Mouse (Mus musculus) embryonic facial prominence, embryonic 15.5 days (tissue): ENCODE results near the gene Mgea5. TPM values are rescaled to one million over a fixed set of nuclear protein-coding genes. Genes with fewer than 3 reads are reported as not detected.

Experiments used
- ATAC-seq: fragments of 200-750 bp; cut with Nextera tagmentation; 2 replicates; pipeline ENCODE4 v1.8.0; 2017; ENCODE audit warnings: low read depth, moderate TSS enrichment; ENCODE audit not compliant: insufficient number of reproducible peaks, low FRiP score, low TSS enrichment
- H3K27ac ChIP-seq: fragments of 300-500 bp; sonication (generic); replicated peaks from 2 replicates; pipeline ENCODE4 v1.5.1; 2015; ENCODE audit warnings: mild to moderate bottlenecking, inconsistent platforms
- H3K27me3 ChIP-seq: fragments of 300-500 bp; sonication (generic); 2 replicates; pipeline ENCODE4 v1.6.1; 2015; ENCODE audit warnings: inconsistent platforms
- H3K36me3 ChIP-seq: fragments of 300-500 bp; sonication (generic); 2 replicates; pipeline ENCODE4 v1.6.1; 2015; ENCODE audit warnings: mild to moderate bottlenecking, inconsistent platforms
- H3K4me1 ChIP-seq: fragments of 300-500 bp; sonication (generic); 2 replicates; pipeline ENCODE4 v1.6.1; 2015; ENCODE audit warnings: inconsistent platforms
- H3K4me2 ChIP-seq: fragments of 300-500 bp; sonication (generic); replicated peaks from 2 replicates; pipeline ENCODE4 v1.6.1; 2015; ENCODE audit warnings: mild to moderate bottlenecking, inconsistent platforms
- H3K4me3 ChIP-seq: fragments of 300-500 bp; sonication (generic); replicated peaks from 2 replicates; pipeline ENCODE4 v1.5.1; 2015; ENCODE audit warnings: mild to moderate bottlenecking, inconsistent platforms
- H3K9ac ChIP-seq: fragments of 300-500 bp; sonication (generic); 2 replicates; pipeline ENCODE4 v1.6.1; 2015; ENCODE audit warnings: inconsistent platforms
- H3K9me3 ChIP-seq: fragments of 300-500 bp; sonication (generic); replicated peaks from 2 replicates; pipeline ENCODE4 v1.6.1; 2016; ENCODE audit warnings: inconsistent platforms
- WGBS: fragments of 180-500 bp; shearing (Covaris S2); methylation state at CpG from one replicate; pipeline ENCODE4 v1.1.7; 2015; 5-methylcytosine and 5-hydroxymethylcytosine counted together
- polyA plus RNA-seq: library from polyadenylated mRNA; unstranded; fragments of >200 nt; fragmentation: Nextera tagmentation; extraction: Ambion mirVana; gene quantifications from 2 replicates; pipeline ENCODE4 v1.2.1, GENCODE M21; 2015

Gene Mgea5
- polyA plus RNA-seq, 1 experiment from 2014 or later, result 55.9 TPM

DNA sequence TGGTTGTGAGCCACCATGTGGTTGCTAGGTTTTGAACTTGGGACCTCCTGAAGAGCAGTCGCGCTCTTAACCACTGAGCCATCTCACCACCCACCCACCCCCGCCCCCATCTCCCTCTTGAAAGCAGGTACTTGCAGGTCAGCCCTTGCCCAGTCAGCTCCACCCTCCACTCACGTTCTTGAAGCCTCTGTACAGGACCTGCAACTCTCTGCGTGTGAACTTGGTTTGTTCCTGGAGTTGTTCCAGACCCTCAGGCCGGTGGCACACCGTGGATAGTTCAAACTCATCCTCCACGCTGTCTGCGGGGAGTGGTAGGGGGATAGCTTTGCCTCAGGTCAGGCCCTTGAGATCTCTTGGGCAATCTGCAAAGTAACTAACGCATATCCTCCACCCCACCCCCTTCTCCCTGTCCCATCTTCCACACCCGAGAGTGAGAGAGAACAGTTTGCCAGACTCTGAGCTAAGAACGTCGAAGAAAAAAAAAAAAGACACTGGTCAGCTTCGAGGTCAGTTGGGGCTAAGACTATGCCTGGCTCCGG is 11.8 kb upstream of the Mgea5 start:
- ATAC-seq, result no peak
- peak overlapping the region; percentile 34; the same call in 1 of the 2 replicates for H3K27ac ChIP-seq
- 20% methylated on average over 15 of the region's 15 CpGs for WGBS
- peaks cover 12% of the 10 kb centered on the region for H3K4me1 ChIP-seq
- no peaks in the 10 kb centered on the region for H3K9me3 ChIP-seq
- H3K4me2 ChIP-seq, result peak overlapping the region; percentile 49
- no peak overlapping the region for H3K9ac ChIP-seq
- H3K27me3 ChIP-seq, result no peaks in the 10 kb centered on the region
- peak overlapping the region; percentile 29; the same call in 1 of the 2 replicates for H3K4me3 ChIP-seq
- H3K36me3 ChIP-seq, result no peaks in the 10 kb centered on the region

- Histone ChIP-seq H3K36me3 (no peaks in the 10 kb centered on the region), H3K4me3 (no peak overlapping the region), H3K27ac (no peak overlapping the region), H3K4me1 (peaks cover 12% of the 10 kb centered on the region), H3K4me2 (no peak overlapping the region), H3K27me3 (no peaks in the 10 kb centered on the region), H3K9me3 (no peaks in the 10 kb centered on the region), H3K9ac (no peak overlapping the region)
- WGBS, result 70% methylated on average over 6 of the region's 6 CpGs
- ATAC-seq, result no peak
Observed at GRCm38 (mm10) chr19:45794718-45795117, 11.1 kb upstream of the Mgea5 start.

DNA sequence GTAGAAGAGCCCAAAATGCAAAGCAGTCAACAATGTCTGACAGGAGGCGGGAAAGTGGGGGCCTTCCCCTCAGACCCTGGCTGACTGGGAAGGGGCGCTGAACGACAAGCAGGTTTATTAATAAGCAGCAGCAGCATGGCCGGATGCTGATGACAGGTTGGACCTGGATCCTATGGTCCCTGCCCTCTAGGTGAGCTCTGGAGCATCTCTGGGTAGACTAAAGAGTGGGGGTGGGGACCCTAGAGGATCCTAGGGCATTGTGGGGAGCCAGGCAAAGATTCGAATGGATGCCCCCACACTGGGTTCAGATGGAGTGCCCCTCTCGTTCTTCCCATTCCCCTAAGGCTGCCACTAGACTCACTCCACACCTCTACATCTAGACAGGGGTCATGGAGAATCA is 8.8 kb upstream of the Mgea5 start:
- peaks cover 12% of the 10 kb centered on the region for H3K4me1 ChIP-seq
- 73% methylated on average over 6 of the region's 6 CpGs for WGBS

DNA sequence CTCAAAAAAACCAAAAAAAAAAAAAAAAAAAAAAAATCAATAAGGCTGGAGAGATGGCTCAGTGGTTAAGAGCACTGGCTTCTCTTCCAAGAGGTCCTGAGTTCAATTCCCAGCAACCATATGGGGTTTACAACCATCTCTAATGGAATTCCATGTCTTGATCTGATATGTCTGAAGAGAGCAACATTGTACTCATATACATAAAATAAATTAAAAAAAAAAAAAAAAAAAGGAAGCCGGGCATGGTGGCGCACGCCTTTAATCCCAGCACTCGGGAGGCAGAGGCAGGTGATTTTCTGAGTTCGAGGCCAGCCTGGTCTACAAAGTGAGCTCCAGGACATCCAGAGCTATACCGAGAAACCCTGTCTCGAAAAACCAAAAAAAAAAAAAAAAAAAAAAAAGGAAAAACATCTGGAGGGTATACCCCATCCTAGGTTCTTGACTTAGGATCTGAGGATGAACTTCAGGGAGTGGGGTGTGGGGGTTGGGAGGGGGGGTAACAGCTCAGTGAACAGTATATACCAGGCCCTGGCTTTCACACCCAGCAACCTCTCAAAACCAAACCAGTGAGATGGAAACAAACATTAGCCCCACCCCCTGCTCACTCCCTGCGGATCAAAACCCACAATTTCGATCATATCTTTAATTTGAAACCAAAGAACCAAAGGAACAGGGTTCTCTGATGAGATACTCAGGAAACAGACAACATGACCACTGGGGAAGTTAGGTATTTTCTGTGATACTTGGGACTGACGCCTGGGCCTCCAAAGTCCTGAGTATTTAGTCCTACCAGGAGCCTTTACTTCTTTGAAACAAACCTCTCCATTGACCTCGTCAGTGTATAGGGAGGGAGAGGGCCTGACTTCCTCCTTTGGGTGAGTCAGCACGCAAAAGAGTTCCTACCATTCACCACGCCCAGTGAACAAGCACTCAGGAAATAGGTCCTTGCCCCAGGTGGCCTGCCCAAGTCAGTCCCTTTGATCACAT is 6.5 kb upstream of the Mgea5 start:
- no peak for ATAC-seq
- no peak overlapping the region for H3K4me2 ChIP-seq
- 0 out of 2 replicates have a peak, but pooled peaks cover 4% of the 10 kb centered on the region for H3K4me1 ChIP-seq
- no peaks in the 10 kb centered on the region for H3K9me3 ChIP-seq
- H3K9ac ChIP-seq, result no peak overlapping the region
- H3K27ac ChIP-seq, result no peak overlapping the region
- no peaks in the 10 kb centered on the region for H3K36me3 ChIP-seq
- H3K4me3 ChIP-seq, result no peak overlapping the region
- H3K27me3 ChIP-seq, result no peaks in the 10 kb centered on the region
- WGBS, result 78% methylated on average over 13 of the region's 13 CpGs

More for the DNA sequence above, 8.8 kb upstream of the Mgea5 start:
- Histone ChIP-seq H3K4me3 (no peak overlapping the region), H3K36me3 (no peaks in the 10 kb centered on the region), H3K4me2 (no peak overlapping the region), H3K9me3 (no peaks in the 10 kb centered on the region), H3K27ac (no peak overlapping the region), H3K27me3 (no peaks in the 10 kb centered on the region), H3K9ac (no peak overlapping the region)
- no peak for ATAC-seq

DNA sequence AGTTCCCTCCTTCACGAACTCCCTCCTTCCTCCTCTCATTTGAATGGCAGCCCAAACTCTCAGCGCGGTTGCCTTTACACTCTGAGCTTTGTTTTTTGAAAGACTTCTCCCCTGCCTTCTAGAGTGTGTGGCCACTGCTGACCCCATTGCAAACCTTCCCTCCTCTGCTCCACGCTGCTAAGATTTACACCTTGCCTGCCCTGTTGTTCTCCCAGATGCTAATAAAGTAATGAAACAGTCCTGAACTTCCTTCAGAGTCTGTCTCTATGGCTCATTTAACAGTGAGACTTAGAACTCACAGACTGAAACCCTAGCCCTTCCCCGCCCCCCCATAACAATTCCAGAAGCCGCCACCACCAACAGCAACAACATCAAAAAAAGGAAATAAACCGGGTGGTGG is 5.7 kb upstream of the Mgea5 start:
- no peak overlapping the region for H3K27ac ChIP-seq
- no peak overlapping the region for H3K4me2 ChIP-seq
- no peak overlapping the region for H3K4me3 ChIP-seq
- 79% methylated on average over 7 of the region's 7 CpGs for WGBS
- no peaks in the 10 kb centered on the region for H3K36me3 ChIP-seq
- peaks cover 4% of the 10 kb centered on the region; the same call in 1 of the 2 replicates for H3K4me1 ChIP-seq
- no peak for ATAC-seq
- H3K9me3 ChIP-seq, result no peaks in the 10 kb centered on the region
- no peaks in the 10 kb centered on the region for H3K27me3 ChIP-seq
- H3K9ac ChIP-seq, result no peak overlapping the region

- Histone ChIP-seq H3K27ac (no peak overlapping the region), H3K27me3 (no peaks in the 10 kb centered on the region), H3K4me1 (peaks cover 8% of the 10 kb centered on the region; the same call in 1 of the 2 replicates), H3K4me3 (no peak overlapping the region), H3K9me3 (no peaks in the 10 kb centered on the region), H3K9ac (no peak overlapping the region), H3K4me2 (no peak overlapping the region), H3K36me3 (no peaks in the 10 kb centered on the region)
- 51% methylated on average over 4 of the region's 4 CpGs for WGBS
- no peak for ATAC-seq
Observed at GRCm38 (mm10) chr19:45788337-45788736, 4.7 kb upstream of the Mgea5 start.

- Histone ChIP-seq H3K4me3 (no peak overlapping the region), H3K4me1 (peaks cover 8% of the 10 kb centered on the region; the same call in 1 of the 2 replicates), H3K9me3 (no peaks in the 10 kb centered on the region), H3K4me2 (no peak overlapping the region), H3K27me3 (no peaks in the 10 kb centered on the region), H3K36me3 (no peaks in the 10 kb centered on the region), H3K9ac (no peak overlapping the region), H3K27ac (no peak overlapping the region)
- WGBS, result 65% methylated on average over 3 of the region's 3 CpGs
- ATAC-seq, result no peak
Observed at GRCm38 (mm10) chr19:45787450-45787849, 3.8 kb upstream of the Mgea5 start.

DNA sequence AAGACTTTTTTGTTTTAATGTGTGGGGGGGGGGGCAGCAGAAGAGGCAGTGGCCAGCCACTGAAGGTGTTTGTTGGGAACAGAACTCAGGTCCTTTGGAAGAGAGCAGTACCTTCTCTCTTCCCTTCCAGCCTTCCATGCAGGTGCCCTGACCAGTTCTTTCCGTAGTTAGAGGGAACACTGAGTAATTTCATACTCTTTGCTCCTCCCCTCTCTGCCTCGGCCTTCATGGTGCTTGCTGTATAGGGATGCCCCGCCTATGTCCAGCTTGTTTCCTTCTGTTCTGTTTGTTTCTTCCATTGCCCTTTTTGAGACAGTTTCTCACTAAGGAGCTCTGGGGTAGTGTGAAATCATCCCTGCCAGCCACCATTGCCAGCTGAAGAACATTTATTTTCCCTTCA is 1.8 kb upstream of the Mgea5 start:
- Histone ChIP-seq H3K9me3 (no peaks in the 10 kb centered on the region), H3K4me3 (no peak overlapping the region), H3K27me3 (no peaks in the 10 kb centered on the region), H3K4me1 (peaks cover 21% of the 10 kb centered on the region), H3K27ac (no peak overlapping the region), H3K4me2 (no peak overlapping the region), H3K9ac (no peak overlapping the region), H3K36me3 (no peaks in the 10 kb centered on the region)
- ATAC-seq, result no peak
- WGBS, result 49% methylated on average over 3 of the region's 3 CpGs

- peaks cover 24% of the 10 kb centered on the region for H3K4me1 ChIP-seq
- H3K9ac ChIP-seq, result no peak overlapping the region
- WGBS, result 30% methylated on average over 17 of the region's 17 CpGs
- H3K36me3 ChIP-seq, result peaks cover 8% of the 10 kb centered on the region; the same call in 1 of the 2 replicates
- H3K27ac ChIP-seq, result peak overlapping the region; percentile 78
- ATAC-seq, result no peak
- peak overlapping the region; percentile 59 for H3K4me2 ChIP-seq
- no peaks in the 10 kb centered on the region for H3K9me3 ChIP-seq
- peak overlapping the region; percentile 93 for H3K4me3 ChIP-seq
- H3K27me3 ChIP-seq, result no peaks in the 10 kb centered on the region
Observed at GRCm38 (mm10) chr19:45783933-45784576, 418 bp upstream of the Mgea5 start.

DNA sequence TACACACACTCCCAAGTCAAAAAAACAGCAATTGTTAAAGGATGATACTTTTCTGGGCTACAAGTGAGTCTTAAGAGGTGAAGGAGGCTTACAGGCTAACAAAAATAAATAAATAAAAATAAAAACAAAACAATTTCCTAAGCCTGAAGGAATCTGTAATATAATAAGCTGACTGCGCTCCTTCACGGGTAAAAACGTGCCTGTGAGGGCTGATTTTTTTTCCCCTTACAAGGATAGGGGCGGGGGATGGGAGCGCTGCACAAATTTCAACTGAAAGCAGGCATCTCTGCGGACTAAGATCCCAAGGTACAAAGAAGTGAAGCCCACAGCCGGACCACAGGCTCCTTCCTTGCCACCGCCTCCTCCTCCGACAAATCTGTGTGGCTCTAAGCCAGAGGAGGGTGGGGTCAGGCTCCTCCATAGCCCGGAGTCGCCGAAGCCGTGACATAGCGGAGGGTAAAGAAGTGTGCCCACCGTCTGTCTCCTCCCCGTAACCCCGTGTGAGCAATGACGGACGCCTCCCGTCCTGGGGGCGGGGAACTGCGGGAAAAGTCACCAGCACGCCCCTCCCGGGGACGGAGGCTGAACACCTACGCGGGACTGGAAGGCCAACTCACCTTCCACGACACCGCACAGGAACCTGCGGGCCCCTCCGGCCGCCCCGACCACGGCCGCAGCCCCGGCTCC is 1.2 kb downstream of the Mgea5 start:
- H3K4me3 ChIP-seq, result peak overlapping the region; percentile 93
- H3K27ac ChIP-seq, result peak overlapping the region; percentile 98
- peak; percentile 12 for ATAC-seq
- peaks cover 24% of the 10 kb centered on the region for H3K4me1 ChIP-seq
- peaks cover 22% of the 10 kb centered on the region for H3K36me3 ChIP-seq
- H3K9me3 ChIP-seq, result no peaks in the 10 kb centered on the region
- H3K27me3 ChIP-seq, result no peaks in the 10 kb centered on the region
- H3K4me2 ChIP-seq, result peak overlapping the region; percentile 60
- under 1% methylated on average over 36 of the region's 36 CpGs for WGBS
- peak overlapping the region; percentile 100 for H3K9ac ChIP-seq

DNA sequence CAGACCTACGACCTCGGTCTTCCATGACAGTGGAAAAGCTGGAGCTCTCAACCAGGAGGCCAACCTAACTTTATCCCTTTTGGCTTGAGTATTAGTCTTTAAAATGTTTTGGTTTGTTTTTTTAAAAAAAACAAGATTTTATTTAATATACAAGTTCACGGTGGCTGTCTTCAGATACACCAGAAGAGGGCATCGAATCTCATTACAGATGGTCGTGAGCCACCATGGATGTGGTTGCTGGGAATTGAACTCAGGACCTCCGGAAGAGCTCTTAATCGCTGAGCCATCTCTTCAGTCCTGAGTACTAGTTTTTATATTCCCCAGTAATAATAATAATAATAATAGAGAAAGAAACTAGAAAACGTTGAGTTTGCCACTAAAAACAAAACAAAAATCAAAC is 2.0 kb downstream of the Mgea5 start:
- H3K27ac ChIP-seq, result no peak overlapping the region
- peak overlapping the region; percentile 60 for H3K4me2 ChIP-seq
- no peak overlapping the region for H3K9ac ChIP-seq
- H3K27me3 ChIP-seq, result no peaks in the 10 kb centered on the region
- H3K36me3 ChIP-seq, result peaks cover 30% of the 10 kb centered on the region
- peaks cover 24% of the 10 kb centered on the region for H3K4me1 ChIP-seq
- no peaks in the 10 kb centered on the region for H3K9me3 ChIP-seq
- 53% methylated on average over 8 of the region's 8 CpGs for WGBS
- H3K4me3 ChIP-seq, result peak overlapping the region; percentile 93
- no peak for ATAC-seq
